Mouse (Mus musculus) liver, adult 2 months (tissue): ENCODE data around the gene Pgs1. TPM values are rescaled to one million over a fixed set of nuclear protein-coding genes. Genes with fewer than 3 reads are reported as not detected.

Experiments used
- DNase-seq: peaks from one replicate; pipeline ENCODE4 v3.0.0-alpha.2; 2011; ENCODE audit warnings: low read depth, low spot score; ENCODE audit errors: extremely low read depth
- H3K27ac ChIP-seq: fragments of 200-500 bp; replicated peaks from 2 replicates; pipeline ENCODE4 v1.5.1; 2012; ENCODE audit warnings: low read depth, mild to moderate bottlenecking, control low read depth, inconsistent platforms, low read length; ENCODE audit not compliant: insufficient read depth
- H3K27me3 ChIP-seq: fragments of 200-500 bp; 2 replicates; pipeline ENCODE4 v1.6.1; 2012; ENCODE audit warnings: mild to moderate bottlenecking, moderate library complexity, low read length, inconsistent platforms; ENCODE audit not compliant: control insufficient read depth, insufficient read depth
- H3K36me3 ChIP-seq: fragments of 200-500 bp; 2 replicates; pipeline ENCODE4 v1.6.1; 2012; ENCODE audit warnings: low read length, inconsistent platforms; ENCODE audit not compliant: control insufficient read depth, insufficient read depth
- H3K4me1 ChIP-seq: fragments of 200-500 bp; 2 replicates; pipeline ENCODE4 v1.6.1; 2011; ENCODE audit warnings: low read length; ENCODE audit not compliant: control insufficient read depth, insufficient read depth
- H3K4me3 ChIP-seq: fragments of 200-500 bp; 2 replicates; pipeline ENCODE4 v1.5.1; 2011; ENCODE audit warnings: low read depth, mild to moderate bottlenecking, control low read depth, low read length, moderate library complexity; ENCODE audit not compliant: insufficient read depth
- H3K79me2 ChIP-seq: fragments of 200-500 bp; 2 replicates; pipeline ENCODE4 v1.6.1; 2012; ENCODE audit warnings: inconsistent platforms, mild to moderate bottlenecking, low read length, moderate library complexity; ENCODE audit not compliant: control insufficient read depth, insufficient read depth
- H3K9ac ChIP-seq: fragments of 200-500 bp; 2 replicates; pipeline ENCODE4 v1.6.1; 2012; ENCODE audit warnings: low read depth, mild to moderate bottlenecking, control low read depth, inconsistent platforms, low read length
- CTCF ChIP-seq: fragments of 200-500 bp; IDR thresholded peaks from 2 replicates; pipeline ENCODE4 v1.5.1; 2011; ENCODE audit warnings: low read depth, low read length, control low read depth
- POLR2A ChIP-seq: fragments of 200-500 bp; IDR thresholded peaks from 2 replicates; pipeline ENCODE4 v1.6.1; 2011; ENCODE audit warnings: low read length, control low read depth; ENCODE audit not compliant: insufficient read depth; ENCODE audit errors: extremely low read depth
- WGBS: fragments of 180-500 bp; shearing (Covaris S2); methylation state at CpG from one replicate; pipeline ENCODE4 v1.1.7; 2018; 5-methylcytosine and 5-hydroxymethylcytosine counted together
- polyA plus RNA-seq: library from polyadenylated mRNA; depleted of rRNA; stranded (reverse); fragments of >200 nt; gene quantifications from 2 replicates; pipeline ENCODE4 v1.2.3, GENCODE M21; 2012; rRNA removed
- total RNA-seq: library from RNA; depleted of rRNA; stranded (reverse); fragments of >200 nt; gene quantifications from 2 replicates; pipeline ENCODE4 v1.2.3, GENCODE M21; 2014; rRNA removed

The Pgs1 gene
- total and polyA plus RNA-seq, 2 experiments: 4.7 to 22.1 TPM

DNA sequence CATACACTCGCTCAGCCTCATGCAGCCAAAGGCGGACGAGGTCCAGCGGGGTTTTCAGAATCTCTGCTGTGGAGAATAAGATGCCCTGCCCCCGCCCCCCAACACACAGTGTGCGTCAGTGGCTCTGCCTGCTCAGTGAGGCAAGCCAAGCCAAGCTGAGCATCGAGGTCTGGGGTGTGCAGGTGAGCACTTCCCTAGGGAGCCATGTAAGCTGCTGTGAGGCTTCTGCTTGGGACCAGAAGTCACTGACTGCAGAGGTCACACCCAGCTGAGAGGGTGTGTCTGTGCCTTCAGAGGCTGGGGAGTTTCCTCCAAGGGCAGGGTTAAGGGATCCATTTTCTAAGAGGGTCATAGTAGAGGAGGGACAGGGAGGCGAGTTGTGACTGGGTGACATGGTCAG is 81.5 kb downstream of the Pgs1 start:
- 89% methylated on average over 8 of the region's 8 CpGs for WGBS
- no peak for DNase-seq
- Histone ChIP-seq H3K4me3 (no peak overlapping the region), H3K27ac (no peak overlapping the region), H3K79me2 (no peaks in the 10 kb centered on the region), H3K27me3 (no peaks in the 10 kb centered on the region), H3K36me3 (no peaks in the 10 kb centered on the region), H3K4me1 (no peaks in the 10 kb centered on the region), H3K9ac (no peak overlapping the region)
- no peak for TF ChIP-seq POLR2A
- TF ChIP-seq CTCF: no peak

DNA sequence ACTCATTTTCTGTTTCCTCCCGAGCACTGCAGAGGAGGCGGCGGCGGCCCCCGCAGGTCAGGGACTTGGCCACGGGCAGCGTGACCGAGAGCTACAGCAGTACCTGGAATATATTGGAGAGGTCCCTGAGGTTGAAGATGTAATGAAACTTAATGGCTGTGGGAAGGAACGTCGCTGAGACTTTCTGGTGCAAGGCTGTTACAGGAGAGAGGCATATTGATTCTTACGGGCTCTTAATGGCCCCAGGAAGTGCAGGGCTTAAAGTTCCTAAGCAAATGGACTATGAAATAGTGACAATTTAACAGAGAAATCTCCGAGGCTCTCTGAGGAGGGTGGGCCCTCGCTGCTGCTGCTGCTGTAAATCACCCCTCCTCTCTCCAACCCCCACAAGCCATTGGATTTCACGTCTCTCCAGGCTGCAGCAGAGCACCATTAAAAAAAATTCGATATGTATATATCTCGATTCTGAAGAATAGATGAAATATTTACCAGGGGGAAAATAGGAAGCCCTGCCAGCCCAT is 82.8 kb downstream of the Pgs1 start:
- no peak overlapping the region for H3K27ac ChIP-seq
- no peaks in the 10 kb centered on the region for H3K79me2 ChIP-seq
- H3K36me3 ChIP-seq: no peaks in the 10 kb centered on the region
- no peaks in the 10 kb centered on the region for H3K4me1 ChIP-seq
- TF ChIP-seq CTCF (no peak), POLR2A (no peak)
- no peaks in the 10 kb centered on the region for H3K27me3 ChIP-seq
- 82% methylated on average over 16 of the region's 16 CpGs for WGBS
- no peak for DNase-seq
- H3K9ac ChIP-seq: no peak overlapping the region
- H3K4me3 ChIP-seq: no peak overlapping the region

DNA sequence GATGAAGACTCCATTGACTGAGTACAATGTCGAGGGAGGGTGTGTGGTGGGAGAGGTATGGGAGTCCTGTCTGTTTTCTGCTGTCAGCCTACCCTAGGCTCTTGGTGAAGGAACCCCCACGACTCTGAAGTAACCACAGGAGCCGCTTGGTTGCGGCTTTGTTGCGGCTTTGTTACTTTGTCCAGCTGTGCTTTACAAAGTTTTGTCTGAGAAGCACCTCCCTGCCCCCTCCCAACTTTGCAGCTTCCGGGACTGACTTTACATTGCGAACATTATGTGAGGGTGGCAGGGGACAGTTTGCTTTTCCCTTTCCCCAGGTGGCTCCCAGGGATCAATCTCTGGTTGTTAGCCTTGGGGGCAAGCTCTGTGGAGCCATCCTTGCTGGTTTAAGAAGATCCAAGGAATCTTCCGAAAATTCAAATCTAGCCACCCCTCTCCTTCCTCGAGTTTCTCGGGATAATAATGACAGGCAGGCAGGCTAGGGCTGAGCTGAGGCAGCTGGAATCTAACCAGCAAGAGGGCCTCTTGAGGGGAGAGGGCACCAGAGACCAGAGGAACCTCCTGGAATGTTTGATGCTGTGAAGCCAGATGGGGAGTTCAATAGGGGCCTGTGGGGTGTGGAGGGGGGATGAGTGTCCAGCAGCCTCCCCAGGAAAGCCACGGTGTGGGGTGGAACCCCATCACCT is 85.3 kb downstream of the Pgs1 start:
- 65% methylated on average over 11 of the region's 11 CpGs for WGBS
- H3K4me1 ChIP-seq: no peaks in the 10 kb centered on the region

More for the DNA sequence above, 85.3 kb downstream of the Pgs1 start:
- Histone ChIP-seq H3K27me3 (no peaks in the 10 kb centered on the region), H3K4me3 (no peak overlapping the region), H3K27ac (no peak overlapping the region), H3K9ac (no peak overlapping the region), H3K36me3 (no peaks in the 10 kb centered on the region), H3K79me2 (no peaks in the 10 kb centered on the region)
- no peak for DNase-seq
- TF ChIP-seq CTCF: no peak
- no peak for TF ChIP-seq POLR2A

Other genes starting within 250 kb of the Pgs1 start
- gene Tmc8, start 204.2 kb upstream of the Pgs1 start, total RNA-seq: 0.55 and 1.1 TPM in 2 replicates
- gene Tmc8, start 204.2 kb upstream of the Pgs1 start, polyA plus RNA-seq: 1.7 and 3.1 TPM in 2 replicates
- 5.3 and 8.8 TPM in 2 replicates for gene Tmc6, start 204.1 kb upstream of the Pgs1 start, total RNA-seq
- 11.8 and 13.5 TPM in 2 replicates for gene Tmc6, start 204.1 kb upstream of the Pgs1 start, polyA plus RNA-seq
- not detected in 2 replicates for gene 6030468B19Rik, start 188.6 kb upstream of the Pgs1 start, total RNA-seq
- gene 6030468B19Rik, start 188.6 kb upstream of the Pgs1 start, polyA plus RNA-seq: not detected in 2 replicates
- gene Gm20708, start 176.6 kb upstream of the Pgs1 start, total RNA-seq: 0.37 and 0.40 TPM in 2 replicates
- gene Gm20708, start 176.6 kb upstream of the Pgs1 start, polyA plus RNA-seq: 0.21 and 0.40 TPM in 2 replicates
- gene Syngr2, start 176.6 kb upstream of the Pgs1 start, total RNA-seq: 37.9 and 54.2 TPM in 2 replicates
- 124 and 152 TPM in 2 replicates for gene Syngr2, start 176.6 kb upstream of the Pgs1 start, polyA plus RNA-seq
- 119 and 136 TPM in 2 replicates for gene Afmid, start 160.4 kb upstream of the Pgs1 start, total RNA-seq
- gene Afmid, start 160.4 kb upstream of the Pgs1 start, polyA plus RNA-seq: 117 and 144 TPM in 2 replicates
- 56.9 and 65.1 TPM in 2 replicates for gene Tk1, start 160.2 kb upstream of the Pgs1 start, total RNA-seq
- gene Tk1, start 160.2 kb upstream of the Pgs1 start, polyA plus RNA-seq: 45.6 and 69.7 TPM in 2 replicates
- 0.65 and 2.0 TPM in 2 replicates for gene Birc5, start 137.0 kb upstream of the Pgs1 start, total RNA-seq
- 0.82 and 0.92 TPM in 2 replicates for gene Birc5, start 137.0 kb upstream of the Pgs1 start, polyA plus RNA-seq
- gene Tmem235, start 125.5 kb upstream of the Pgs1 start, total RNA-seq: not detected in 2 replicates
- gene Tmem235, start 125.5 kb upstream of the Pgs1 start, polyA plus RNA-seq: not detected in 2 replicates
- gene Tha1, start 112.8 kb upstream of the Pgs1 start, total RNA-seq: 6.1 and 7.4 TPM in 2 replicates
- gene Tha1, start 112.8 kb upstream of the Pgs1 start, polyA plus RNA-seq: 10.0 and 11.4 TPM in 2 replicates
- gene Socs3, start 16.2 kb upstream of the Pgs1 start, total RNA-seq: 2.0 and 2.4 TPM in 2 replicates
- 4.0 and 7.5 TPM in 2 replicates for gene Socs3, start 16.2 kb upstream of the Pgs1 start, polyA plus RNA-seq
- under 0.01 TPM in 2 replicates for gene Dnah17, start 144.3 kb downstream of the Pgs1 start, total RNA-seq
- under 0.01 TPM in 2 replicates for gene Dnah17, start 144.3 kb downstream of the Pgs1 start, polyA plus RNA-seq